Mouse (Mus musculus): ENCODE results near the gene Rap1b. TPM values are rescaled to one million over a fixed set of nuclear protein-coding genes. Genes with fewer than 3 reads are reported as not detected.

The Rap1b gene
- total and polyA plus RNA-seq, 2 experiments from 2014 or later, result 46.1 to 105 TPM

- Histone ChIP-seq H3K27ac (ENCODE audit: low read depth) (peak overlapping the region; percentile 99), H3K9me3 (replicated peaks; ENCODE audit: control insufficient read depth, low read length) (no peaks in the 10 kb centered on the region), H3K27me3 (ENCODE audit: control insufficient read depth, insufficient read depth, low read length) (no peaks in the 10 kb centered on the region), H3K4me3 (ENCODE audit: low read depth, low read length) (peak overlapping the region; percentile 98), H3K4me2 (ENCODE audit: low read depth, low read length) (peak overlapping the region; percentile 63), H3K9ac (replicated peaks; ENCODE audit: low read depth, low read length) (peak overlapping the region; percentile 100), H3K36me3 (replicated peaks; ENCODE audit: control insufficient read depth, insufficient read depth, low read length) (no peaks in the 10 kb centered on the region), H3K4me1 (ENCODE audit: control insufficient read depth, insufficient read depth) (peaks cover 30% of the 10 kb centered on the region)
- WGBS, result under 1% methylated on average over 21 of the region's 21 CpGs
- ATAC-seq (ENCODE audit: insufficient read depth, low read depth), result peak; percentile 78
- TF ChIP-seq EP300 (IDR thresholded peaks at IDR 0.05; ENCODE audit: low read depth), result no peak
- TF ChIP-seq CTCF (IDR thresholded peaks at IDR 0.05; ENCODE audit: low read depth), result peak; percentile 20
- DNase-seq (ENCODE audit: low spot score), result peak; percentile 77
Measured at GRCm38 (mm10) chr10:117846260-117846632, 411 bp upstream of the Rap1b start.

DNA sequence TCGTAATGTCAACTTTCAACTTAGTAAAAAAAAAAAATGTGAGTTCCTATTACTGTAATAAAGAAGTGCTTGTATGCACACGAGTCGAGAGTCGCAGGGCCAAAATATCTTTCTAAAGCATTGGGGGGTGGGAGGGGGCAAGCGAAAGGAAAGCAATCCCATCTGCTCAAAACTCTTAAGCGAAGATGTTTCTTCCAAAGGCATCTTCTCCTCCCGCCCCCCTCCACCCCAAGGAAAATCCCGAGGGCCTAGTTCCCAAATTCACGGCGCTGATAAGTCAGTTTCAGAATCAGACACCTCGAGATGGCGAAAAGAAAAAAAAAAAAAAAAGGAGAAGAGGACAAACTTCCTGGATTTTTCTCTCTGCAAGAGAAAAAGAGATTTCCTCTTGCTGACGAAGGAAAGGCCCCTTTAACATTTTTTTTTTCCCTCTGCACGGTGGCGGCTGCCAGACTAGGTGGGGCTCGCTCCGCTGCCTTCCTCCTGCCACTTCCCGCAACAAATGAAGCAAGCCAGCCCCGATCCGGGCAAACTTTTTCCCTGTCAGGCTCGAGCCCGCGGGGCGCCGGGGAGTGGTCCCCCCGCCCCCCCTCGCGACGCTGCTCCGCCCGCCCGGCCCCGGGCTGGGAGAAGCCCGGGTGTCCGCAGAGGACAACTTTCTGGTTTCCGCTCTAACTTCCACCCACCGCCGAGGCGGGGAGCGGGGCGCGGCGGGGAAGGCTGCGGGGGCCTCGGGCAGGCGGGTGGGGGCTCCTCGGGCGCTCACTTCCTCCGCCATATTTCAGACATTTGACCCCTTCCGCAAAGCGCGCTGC is 846 bp downstream of the Rap1b start:
- peak overlapping the region; percentile 63 for H3K4me2 ChIP-seq (ENCODE audit: low read depth, low read length)
- TF ChIP-seq CTCF (IDR thresholded peaks at IDR 0.05; ENCODE audit: low read depth), result no peak
- TF ChIP-seq EP300 (IDR thresholded peaks at IDR 0.05; ENCODE audit: low read depth), result no peak; the same call in 1 of the 2 replicates
- peak overlapping the region; percentile 98 for H3K4me3 ChIP-seq (ENCODE audit: low read depth, low read length)
- H3K9me3 ChIP-seq (replicated peaks; ENCODE audit: control insufficient read depth, low read length), result no peaks in the 10 kb centered on the region
- H3K27ac ChIP-seq (ENCODE audit: low read depth), result peak overlapping the region; percentile 99
- peak overlapping the region; percentile 100 for H3K9ac ChIP-seq (replicated peaks; ENCODE audit: low read depth, low read length)
- H3K4me1 ChIP-seq (ENCODE audit: control insufficient read depth, insufficient read depth), result peaks cover 41% of the 10 kb centered on the region
- WGBS, result under 1% methylated on average over 46 of the region's 52 CpGs
- ATAC-seq (ENCODE audit: insufficient read depth, low read depth) (peak; percentile 16), DNase-seq (ENCODE audit: low spot score) (peak; percentile 54)
- no peaks in the 10 kb centered on the region for H3K27me3 ChIP-seq (ENCODE audit: control insufficient read depth, insufficient read depth, low read length)
- H3K36me3 ChIP-seq (replicated peaks; ENCODE audit: control insufficient read depth, insufficient read depth, low read length), result no peaks in the 10 kb centered on the region

GRCm38 (mm10) chr10:117844279-117844678 is 1.6 kb downstream of the Rap1b start:
- H3K36me3 ChIP-seq (replicated peaks; ENCODE audit: control insufficient read depth, insufficient read depth, low read length), result no peaks in the 10 kb centered on the region
- peaks cover 44% of the 10 kb centered on the region for H3K4me1 ChIP-seq (ENCODE audit: control insufficient read depth, insufficient read depth)
- H3K9ac ChIP-seq (replicated peaks; ENCODE audit: low read depth, low read length), result peak overlapping the region; percentile 100
- H3K27ac ChIP-seq (ENCODE audit: low read depth), result peak overlapping the region; percentile 99; the same call in 1 of the 2 replicates
- 13% methylated on average over 5 of the region's 5 CpGs for WGBS
- H3K9me3 ChIP-seq (replicated peaks; ENCODE audit: control insufficient read depth, low read length), result no peaks in the 10 kb centered on the region
- H3K27me3 ChIP-seq (ENCODE audit: control insufficient read depth, insufficient read depth, low read length), result no peaks in the 10 kb centered on the region
- TF ChIP-seq EP300 (IDR thresholded peaks at IDR 0.05; ENCODE audit: low read depth) (no peak), CTCF (IDR thresholded peaks at IDR 0.05; ENCODE audit: low read depth) (no peak)
- peak overlapping the region; percentile 98 for H3K4me3 ChIP-seq (ENCODE audit: low read depth, low read length)
- ATAC-seq (ENCODE audit: insufficient read depth, low read depth) (no peak), DNase-seq (ENCODE audit: low spot score) (no peak)
- peak overlapping the region; percentile 63 for H3K4me2 ChIP-seq (ENCODE audit: low read depth, low read length)

GRCm38 (mm10) chr10:117843690-117844089 is 2.1 kb downstream of the Rap1b start:
- TF ChIP-seq CTCF (IDR thresholded peaks at IDR 0.05; ENCODE audit: low read depth) (no peak), EP300 (IDR thresholded peaks at IDR 0.05; ENCODE audit: low read depth) (no peak)

GRCm38 (mm10) chr10:117841765-117842164 is 4.1 kb downstream of the Rap1b start:
- WGBS, result 76% methylated on average over 1 of the region's 1 CpGs
- H3K9me3 ChIP-seq (replicated peaks; ENCODE audit: control insufficient read depth, low read length), result no peaks in the 10 kb centered on the region
- H3K27me3 ChIP-seq (ENCODE audit: control insufficient read depth, insufficient read depth, low read length), result no peaks in the 10 kb centered on the region
- DNase-seq (ENCODE audit: low spot score) (no peak), ATAC-seq (ENCODE audit: insufficient read depth, low read depth) (no peak)
- H3K4me1 ChIP-seq (ENCODE audit: control insufficient read depth, insufficient read depth), result peaks cover 42% of the 10 kb centered on the region
- H3K36me3 ChIP-seq (replicated peaks; ENCODE audit: control insufficient read depth, insufficient read depth, low read length), result no peaks in the 10 kb centered on the region
- TF ChIP-seq EP300 (IDR thresholded peaks at IDR 0.05; ENCODE audit: low read depth) (no peak), CTCF (IDR thresholded peaks at IDR 0.05; ENCODE audit: low read depth) (no peak)
- no peak overlapping the region for H3K4me2 ChIP-seq (ENCODE audit: low read depth, low read length)
- H3K9ac ChIP-seq (replicated peaks; ENCODE audit: low read depth, low read length), result no peak overlapping the region
- no peak overlapping the region for H3K4me3 ChIP-seq (ENCODE audit: low read depth, low read length)
- H3K27ac ChIP-seq (ENCODE audit: low read depth), result no peak overlapping the region

More at GRCm38 (mm10) chr10:117843690-117844089, 2.1 kb downstream of the Rap1b start:
- H3K27ac ChIP-seq (ENCODE audit: low read depth), result no peak overlapping the region
- no peaks in the 10 kb centered on the region for H3K27me3 ChIP-seq (ENCODE audit: control insufficient read depth, insufficient read depth, low read length)
- no peaks in the 10 kb centered on the region for H3K36me3 ChIP-seq (replicated peaks; ENCODE audit: control insufficient read depth, insufficient read depth, low read length)
- 33% methylated on average over 5 of the region's 5 CpGs for WGBS
- H3K4me2 ChIP-seq (ENCODE audit: low read depth, low read length), result peak overlapping the region; percentile 63
- no peaks in the 10 kb centered on the region for H3K9me3 ChIP-seq (replicated peaks; ENCODE audit: control insufficient read depth, low read length)
- ATAC-seq (ENCODE audit: insufficient read depth, low read depth) (no peak), DNase-seq (ENCODE audit: low spot score) (no peak)
- H3K4me3 ChIP-seq (ENCODE audit: low read depth, low read length), result peak overlapping the region; percentile 98
- no peak overlapping the region for H3K9ac ChIP-seq (replicated peaks; ENCODE audit: low read depth, low read length)
- H3K4me1 ChIP-seq (ENCODE audit: control insufficient read depth, insufficient read depth), result peaks cover 44% of the 10 kb centered on the region

Measured in heart, postnatal 0 days (tissue).